Mouse (Mus musculus): ENCODE measurements around the gene Gpr161. TPM values are rescaled to one million over a fixed set of nuclear protein-coding genes. Genes with fewer than 3 reads are reported as not detected.
"Not testable (repeated sequence)": the region's sequence is repeated elsewhere in the genome, so short reads cannot be mapped to it uniquely, and the experiment has no call there.

The Gpr161 gene
- total RNA-seq, 2 experiments from 2014 or later = 0.76 to 1.1 TPM

DNA sequence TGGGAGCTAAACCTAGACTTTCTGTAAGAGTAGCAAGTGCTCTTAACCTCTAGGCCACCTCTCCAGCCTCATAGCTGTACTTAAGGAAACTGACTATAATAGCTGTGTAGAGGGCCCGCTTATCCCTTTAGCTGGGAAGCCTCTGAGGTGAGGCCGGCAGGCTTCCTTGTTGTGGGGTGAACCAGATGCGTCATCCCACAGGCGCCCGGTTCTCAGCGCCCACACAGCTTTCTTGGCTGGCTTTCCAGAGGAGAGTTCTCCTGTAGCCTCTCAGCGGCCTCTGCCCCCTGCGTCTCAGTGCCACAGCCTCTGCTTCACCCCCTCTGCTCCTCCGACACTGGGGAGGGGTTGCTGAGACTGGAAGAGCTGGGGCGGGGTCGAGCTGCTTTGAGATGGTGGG lies 20.8 kb downstream of the Gpr161 start:
- no peak for DNase-seq

DNA sequence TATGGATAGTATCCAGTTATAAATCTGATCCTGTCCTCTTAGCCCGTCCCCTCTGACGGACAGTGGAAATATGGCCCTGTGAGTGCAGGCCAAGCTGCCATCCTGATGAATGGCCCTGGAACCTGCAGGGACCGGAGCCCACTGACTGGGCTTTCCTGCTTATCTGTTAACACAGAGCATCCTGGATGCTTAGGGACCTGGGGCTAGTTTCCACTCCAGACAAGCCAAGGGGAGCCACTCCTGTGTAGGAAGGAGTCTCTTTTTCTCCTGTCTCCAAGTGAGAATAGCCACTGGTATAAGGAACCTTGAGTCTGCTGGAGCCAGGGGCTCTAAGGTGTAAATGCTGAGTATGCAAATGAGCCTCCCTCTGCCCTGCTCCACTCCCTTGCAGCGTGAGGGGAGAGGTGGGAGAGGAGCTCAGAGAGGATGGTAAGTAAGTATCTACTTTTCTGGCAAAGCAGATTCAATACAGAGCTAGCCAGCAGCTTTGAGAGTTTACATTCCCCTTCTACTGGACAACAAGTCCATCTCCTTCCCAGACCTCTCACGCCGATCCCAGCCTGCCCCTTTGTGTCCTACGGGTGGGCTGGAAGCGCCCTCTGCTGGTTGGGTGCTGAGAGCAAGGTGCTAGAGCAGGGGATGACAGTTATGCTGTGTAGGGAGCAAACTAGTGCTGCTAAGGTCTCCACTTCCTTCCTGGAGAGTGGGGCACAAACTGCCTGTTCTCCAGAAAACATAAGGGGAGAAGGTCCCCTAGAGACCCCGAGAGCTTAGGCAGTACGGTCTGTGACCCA lies 24.7 kb downstream of the Gpr161 start:
- DNase-seq = peak; percentile 83 to 90

DNA sequence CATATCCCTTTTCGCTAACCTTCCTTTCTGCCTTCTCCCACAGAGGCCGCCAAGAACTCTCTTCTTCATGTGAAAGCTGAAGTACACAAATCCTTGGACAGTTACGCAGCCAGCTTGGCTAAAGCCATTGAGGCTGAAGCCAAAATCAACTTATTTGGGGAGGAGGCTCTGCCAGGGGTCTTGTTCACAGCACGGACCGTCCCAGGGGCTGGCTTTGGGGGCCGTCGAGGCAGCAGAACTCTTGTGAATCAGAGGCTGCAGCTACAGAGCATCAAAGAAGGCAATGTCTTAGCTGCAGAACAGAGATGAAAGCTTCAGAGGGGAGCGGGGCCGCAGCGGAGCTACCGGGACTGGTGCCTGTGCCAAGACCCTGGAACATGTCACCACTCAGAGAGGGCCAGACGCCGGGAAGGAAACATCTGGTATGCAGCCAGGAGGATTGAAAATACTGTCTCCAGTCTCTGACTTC lies 25.8 kb downstream of the Gpr161 start:
- no peak for DNase-seq

DNA sequence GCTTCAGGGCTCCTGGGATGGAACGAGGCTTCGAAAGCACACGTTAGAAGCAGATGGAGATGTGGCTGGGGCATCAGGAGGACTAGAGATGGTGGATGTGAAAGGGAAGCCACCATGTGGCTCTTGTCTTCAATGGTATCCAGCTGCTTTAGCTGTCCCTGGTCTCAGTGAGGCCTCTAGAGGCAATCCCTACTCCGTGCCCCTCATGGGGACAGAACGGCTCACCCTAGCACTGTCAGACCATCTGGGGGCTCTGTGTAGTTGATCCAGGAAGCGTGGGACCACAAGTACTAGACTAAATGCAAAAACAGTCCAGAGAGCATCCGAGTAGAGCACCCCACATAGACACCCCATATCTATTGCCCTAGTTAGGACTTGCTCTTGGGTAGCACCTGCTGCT lies 26.3 kb downstream of the Gpr161 start:
- no peak for DNase-seq

DNA sequence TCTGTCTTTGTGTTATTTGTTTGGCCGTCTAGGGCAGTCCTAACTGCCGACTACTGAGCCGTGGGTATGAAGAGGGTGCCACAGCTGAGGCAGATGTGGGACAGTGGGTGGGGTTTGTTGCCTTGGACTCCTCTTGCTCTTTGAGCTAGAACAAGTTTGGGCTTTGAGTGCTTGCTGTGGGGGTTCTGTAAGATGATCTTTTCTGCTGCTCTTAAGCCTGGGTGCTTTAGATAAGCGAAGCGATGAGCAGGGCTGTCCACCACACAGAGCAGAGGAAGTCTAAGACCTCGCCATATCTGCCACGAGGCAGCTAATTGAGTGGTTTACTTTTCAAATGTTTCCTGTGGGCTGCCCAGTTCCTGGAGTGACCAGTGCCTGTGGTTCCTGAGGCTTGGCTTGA lies 27.3 kb downstream of the Gpr161 start:
- no peak for DNase-seq

DNA sequence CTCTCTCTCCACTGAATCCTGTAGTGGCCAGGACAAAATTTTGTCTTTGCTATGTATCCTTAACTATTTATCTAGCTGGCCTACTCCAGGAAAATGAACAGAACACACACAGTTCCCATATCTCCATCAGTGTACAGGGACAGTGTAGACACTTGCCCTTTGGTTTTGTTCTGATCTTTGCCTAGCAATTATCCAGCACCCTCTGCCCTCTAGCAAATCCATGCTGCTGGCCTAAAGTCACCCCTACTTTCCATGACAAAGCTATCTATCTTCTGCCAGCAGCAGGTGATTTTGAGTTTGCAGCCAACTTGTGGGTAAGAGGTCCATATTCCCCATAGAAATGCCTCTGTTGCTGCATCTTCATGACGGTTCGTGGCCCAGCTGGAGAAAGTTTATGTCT lies 31.8 kb downstream of the Gpr161 start:
- no peak for DNase-seq

DNA sequence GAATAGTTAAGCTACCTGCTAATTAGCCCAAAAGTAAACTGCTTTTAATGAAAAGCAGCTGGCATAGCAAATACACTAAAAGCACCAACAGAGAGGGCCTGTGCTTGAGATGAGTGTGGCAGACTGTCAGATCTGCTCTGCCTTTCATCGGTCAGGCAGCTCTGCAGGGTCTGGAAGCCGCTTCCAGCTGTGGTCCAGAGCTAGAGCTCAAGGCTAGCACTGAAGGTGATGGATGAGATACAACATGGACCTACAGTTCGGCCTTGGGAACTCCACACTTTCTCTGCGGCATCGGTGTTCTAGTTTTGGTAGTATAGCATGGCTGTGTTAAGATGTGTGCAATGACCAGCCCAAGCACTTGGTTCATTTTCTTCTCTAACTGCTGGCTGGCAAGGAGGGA lies 32.2 kb downstream of the Gpr161 start:
- DNase-seq = peak; percentile 24 to 55

DNA sequence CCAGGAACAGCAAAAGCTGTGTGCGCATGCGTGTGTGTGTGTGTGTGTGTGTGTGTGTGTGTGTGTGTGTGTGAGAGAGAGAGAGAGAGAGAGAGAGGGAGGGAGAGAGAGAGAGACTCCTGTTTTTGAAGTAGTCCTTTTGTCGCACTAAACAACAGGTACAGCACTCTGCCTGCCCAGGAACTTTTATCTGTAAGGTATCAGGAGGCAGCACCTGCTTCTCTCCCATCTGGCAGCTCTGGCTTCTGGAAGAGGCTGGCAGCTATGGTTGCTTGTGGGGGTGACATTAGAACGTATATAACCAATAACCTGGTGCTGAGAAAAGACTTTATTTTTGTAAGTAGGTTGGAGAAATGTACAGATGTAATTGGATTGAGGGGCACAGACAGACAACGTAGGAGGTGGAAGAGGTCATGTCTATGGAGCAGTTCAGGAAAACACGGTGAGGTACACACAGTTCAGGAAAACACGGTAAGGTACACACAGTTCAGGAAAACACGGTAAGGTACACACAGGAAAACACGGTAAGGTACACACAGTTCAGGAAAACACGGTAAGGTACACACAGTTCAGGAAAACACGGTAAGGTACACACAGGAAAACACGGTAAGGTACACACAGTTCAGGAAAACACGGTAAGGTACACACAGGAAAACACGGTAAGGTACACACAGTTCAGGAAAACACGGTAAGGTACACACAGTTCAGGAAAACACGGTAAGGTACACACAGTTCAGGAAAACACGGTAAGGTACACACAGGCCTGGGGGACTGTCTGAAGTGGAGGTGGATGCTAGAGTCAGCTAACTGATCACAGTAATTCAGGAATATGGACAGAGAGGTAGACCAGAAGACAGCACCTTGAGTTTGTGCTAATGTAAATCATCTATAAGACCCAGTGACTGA lies 33.0 kb downstream of the Gpr161 start:
- DNase-seq = not testable (repeated sequence)

DNA sequence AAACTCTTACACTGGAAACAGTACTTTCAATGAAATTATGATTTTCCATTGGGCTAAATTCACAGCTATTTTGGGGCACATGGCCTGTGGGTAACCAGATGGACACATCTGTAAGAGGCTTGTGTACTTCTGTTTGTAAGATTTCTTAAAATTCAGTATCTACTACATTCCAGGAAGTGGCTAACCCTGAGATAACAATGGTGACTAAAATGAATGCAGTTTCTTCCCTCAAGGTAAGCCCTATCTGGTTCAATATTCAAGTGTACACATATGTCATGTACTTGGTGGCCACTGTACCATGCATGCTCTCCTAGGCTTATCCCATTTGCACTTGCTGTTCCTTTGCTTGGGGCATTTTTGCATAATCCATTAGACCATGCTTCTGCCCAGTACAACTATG lies 35.3 kb downstream of the Gpr161 start:
- DNase-seq = no peak

DNA sequence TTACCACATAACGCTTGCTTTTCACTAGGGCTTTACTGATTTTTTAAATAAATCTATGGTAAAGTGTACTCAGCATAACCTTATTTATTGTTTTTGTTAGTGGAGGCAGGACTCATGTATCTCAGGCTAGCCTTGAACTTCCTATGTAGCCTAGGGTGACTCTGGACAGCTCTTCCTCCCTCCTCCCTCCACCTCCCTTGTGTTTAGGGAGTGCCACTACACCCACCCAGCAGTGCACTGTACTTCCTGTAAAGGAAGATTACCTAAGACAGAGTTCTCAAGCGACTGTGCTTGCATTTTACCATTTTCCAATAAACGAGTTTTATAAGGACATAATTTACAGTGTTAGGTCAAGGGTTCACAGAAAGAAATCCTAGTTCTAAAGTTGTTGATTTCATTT lies 37.2 kb downstream of the Gpr161 start:
- DNase-seq = no peak

DNA sequence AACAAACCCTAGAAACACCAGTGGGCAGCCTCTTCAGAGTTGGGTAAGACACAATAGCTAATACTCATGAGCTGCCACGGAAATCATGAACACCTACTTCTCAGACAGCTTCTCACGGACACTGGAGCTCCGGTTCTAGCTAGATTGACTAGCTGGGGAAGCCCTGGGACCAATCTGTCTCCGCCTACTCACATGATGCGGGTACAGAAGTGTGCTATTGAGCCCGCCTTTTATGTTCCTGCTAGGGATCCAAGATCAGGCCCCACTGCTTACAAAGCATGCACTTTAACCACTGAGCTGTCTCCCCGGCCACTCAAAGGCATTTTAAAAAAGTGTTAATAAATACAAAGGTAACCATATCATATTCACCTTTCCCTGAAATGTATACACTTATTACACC lies 46.5 kb downstream of the Gpr161 start:
- no peak for DNase-seq

DNA sequence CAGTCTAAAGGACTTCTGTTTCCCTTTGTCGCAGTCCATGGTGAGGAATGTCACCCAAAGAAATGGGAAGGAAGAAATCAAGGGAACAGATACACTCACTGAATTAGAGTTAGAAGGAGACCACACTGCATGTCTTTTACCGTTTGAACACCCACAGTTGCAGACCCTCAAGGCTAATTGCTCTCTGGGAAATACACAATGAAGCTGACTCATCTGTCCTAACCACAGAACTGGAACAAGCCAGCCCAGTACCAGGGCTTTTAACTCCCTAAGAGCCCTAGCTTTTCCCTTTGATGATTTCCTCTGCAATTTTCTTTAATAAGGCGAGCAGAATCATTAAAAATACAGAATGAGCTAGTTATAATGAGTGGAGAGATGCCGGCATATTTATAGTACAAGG lies 48.9 kb downstream of the Gpr161 start:
- DNase-seq = peak; percentile 18 to 26

DNA sequence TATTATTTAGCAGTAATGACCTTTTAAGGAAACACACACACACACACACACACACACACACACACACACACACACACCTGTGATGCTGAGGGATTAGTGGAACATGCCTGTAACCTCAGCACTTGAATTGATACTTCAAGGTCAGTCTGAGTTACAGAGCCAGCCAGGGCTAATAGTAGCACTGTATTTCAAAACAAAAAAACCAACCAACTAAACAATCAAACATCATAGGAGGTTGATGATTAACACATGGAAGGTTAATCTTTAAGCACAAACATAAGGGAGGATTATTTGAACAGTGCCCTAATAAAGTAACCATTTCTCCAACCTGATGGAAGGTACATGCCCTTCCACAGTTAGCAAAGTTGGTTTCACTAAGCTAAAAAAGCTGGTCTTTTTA lies 53.0 kb downstream of the Gpr161 start:
- no peak for DNase-seq

DNA sequence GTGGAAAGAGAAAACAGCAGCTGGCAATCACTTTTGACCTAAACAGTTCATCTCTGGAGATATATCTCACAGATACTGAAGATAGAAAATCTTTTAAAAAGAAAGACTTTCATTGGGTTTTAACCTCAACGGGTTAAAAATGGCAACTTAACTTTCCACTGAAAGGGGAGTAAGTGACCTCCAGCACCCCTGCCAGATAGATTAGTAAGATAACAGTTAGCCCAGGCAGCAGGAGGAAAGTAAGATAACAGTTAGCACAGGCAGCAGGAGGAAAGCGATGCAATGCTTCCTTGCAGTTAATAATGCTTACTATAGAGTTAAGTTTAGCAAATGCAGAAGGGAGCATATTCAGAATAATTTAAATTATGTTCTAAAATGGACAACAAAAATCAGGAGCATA lies 60.8 kb downstream of the Gpr161 start:
- no peak for DNase-seq

DNA sequence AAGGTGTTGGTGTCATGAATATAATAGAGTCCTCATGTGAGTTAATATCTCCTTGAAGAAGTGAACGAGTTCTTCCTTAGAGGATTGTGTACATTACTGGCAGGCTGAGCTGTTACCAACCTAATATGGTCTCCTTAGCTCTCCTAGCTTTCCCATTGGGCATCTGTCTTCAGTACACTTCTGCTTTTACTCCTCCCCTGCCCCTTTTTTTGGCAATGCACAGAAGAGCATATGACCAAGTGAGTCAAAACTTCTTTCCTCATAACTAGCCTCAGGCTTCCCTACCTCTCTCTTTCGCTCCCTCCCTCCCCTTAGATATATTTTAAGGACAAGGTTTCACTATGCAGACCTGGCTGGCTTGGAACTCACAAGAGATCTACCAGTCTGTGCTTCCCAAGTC lies 67.7 kb downstream of the Gpr161 start:
- no peak for DNase-seq

DNA sequence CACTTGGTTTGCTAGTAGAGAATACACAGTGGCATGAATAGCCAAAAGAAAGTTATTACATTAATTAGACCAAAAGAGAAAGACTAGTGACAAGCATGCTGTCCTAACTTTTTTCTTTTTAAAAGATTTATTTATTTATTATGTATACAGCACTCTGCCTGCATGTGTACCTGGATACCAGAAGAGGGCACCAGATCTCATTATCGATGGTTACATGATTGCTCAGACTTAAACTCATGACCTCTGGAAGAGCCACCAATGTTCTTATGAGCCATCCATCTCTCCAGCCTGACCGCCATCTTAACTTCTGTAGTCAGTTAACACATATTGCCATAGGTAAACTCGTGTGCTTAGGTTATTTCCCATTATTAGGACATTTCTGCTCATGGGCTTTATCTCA lies 69.5 kb downstream of the Gpr161 start:
- DNase-seq = no peak

DNA sequence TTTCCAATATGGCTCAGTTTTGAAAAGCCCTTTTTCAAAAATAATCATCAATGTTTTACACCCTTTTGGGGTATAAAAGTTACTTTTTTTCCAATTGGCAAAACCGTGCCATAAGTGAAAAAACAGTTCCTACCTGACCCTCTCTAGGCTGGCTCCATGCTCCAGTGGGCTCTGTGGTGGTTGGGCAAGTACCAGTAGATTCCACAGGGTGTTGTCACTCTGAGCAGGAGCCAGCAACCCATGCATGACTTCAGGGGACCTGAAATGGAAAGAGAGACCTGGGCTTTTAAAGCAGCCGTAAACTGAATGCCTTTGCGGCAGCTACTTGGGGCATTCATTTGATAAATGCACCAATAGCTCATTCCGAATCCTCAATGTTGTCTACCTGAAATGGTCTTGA lies 75.4 kb downstream of the Gpr161 start:
- no peak for DNase-seq

DNA sequence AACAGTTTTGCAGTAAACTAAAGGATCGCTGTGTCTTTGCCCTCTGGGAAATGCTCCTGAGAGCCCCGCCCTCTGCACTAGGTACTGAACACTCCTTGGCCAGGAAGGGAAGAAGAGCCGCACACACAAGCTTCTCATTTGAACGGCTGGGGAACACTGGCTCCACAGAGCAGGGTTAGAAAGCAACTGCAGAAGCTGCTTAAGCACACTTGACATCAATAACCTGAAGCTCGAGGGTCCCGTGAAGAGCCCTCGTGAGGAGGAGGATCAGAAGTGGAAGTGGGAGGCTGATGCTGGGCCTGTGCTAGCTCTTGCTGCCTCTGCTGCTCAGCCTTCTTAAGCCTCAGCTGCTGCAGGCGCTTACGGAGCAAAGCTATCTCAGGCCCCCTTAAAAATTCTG lies 78.2 kb downstream of the Gpr161 start:
- DNase-seq = no peak

Other genes with a start within 250 kb of the Gpr161 start
- gene Tbx19, start 135.0 kb upstream of the Gpr161 start, total RNA-seq (2021) = under 1 TPM in 1 of 2 experiments, not detected in 1; 0.16 TPM
- 10 to 100 TPM; 23.9 to 38.2 TPM for gene Sft2d2, start 101.4 kb upstream of the Gpr161 start, total RNA-seq (2021)
- 10 to 100 TPM; 47.9 to 55.5 TPM for gene Tiprl, start 58.8 kb upstream of the Gpr161 start, total RNA-seq (2021)
- gene Dcaf6, start 164.7 kb downstream of the Gpr161 start, total RNA-seq (2021) = 10 to 100 TPM; 32.0 to 35.0 TPM
- gene Mpc2, start 164.8 kb downstream of the Gpr161 start, total RNA-seq (2021) = 100 to 1,000 TPM; 264 to 303 TPM
- gene Adcy10, start 189.4 kb downstream of the Gpr161 start, total RNA-seq (2021) = 1 to 10 TPM; 1.1 to 1.8 TPM